In genomic region chr11:86468345-86468744, GRCm38 (mm10) we compare ENCODE assay signal across 15 mouse cellular contexts. TPM values are rescaled to one million over a fixed set of nuclear protein-coding genes. Genes with fewer than 3 reads are reported as not detected.
DNase-seq lines count a peak whose midpoint lies in the region; ATAC-seq and TF ChIP-seq lines count a peak whose summit lies in the region.
"Had no signal": no experiment of that assay in that cellular context is flagged by ENCODE, and none has a peak within 500 bp of the region (broad histone marks: within the 10 kb centered on the region; RNA-seq: fewer than 3 reads in every experiment).

No protein-coding gene starts in this region.

- TF ChIP-seq EP300 in liver, postnatal 0 days (IDR thresholded peaks at IDR 0.05; ENCODE audit: low read depth): no peak

- intact Hi-C loops in gastrocnemius, postnatal 36 days (cut with DNase I): no loop called here

- H3K9ac ChIP-seq in midbrain, postnatal 0 days (replicated peaks; ENCODE audit: low read length, poor library complexity, severe bottlenecking): no peak overlapping the region
- no peak overlapping the region for H3K9ac ChIP-seq in midbrain, embryonic 15.5 days
- H3K9ac ChIP-seq in liver, postnatal 0 days (replicated peaks): no peak overlapping the region
- no peak overlapping the region for H3K9ac ChIP-seq in intestine, embryonic 16.5 days (ENCODE audit: low read depth, low read length)
- H3K9ac ChIP-seq: limb, embryonic 15.5 days; midbrain, embryonic 13.5 days; neural tube, embryonic 12.5 days had no signal

- H3K27me3 ChIP-seq in midbrain, postnatal 0 days (ENCODE audit: insufficient read depth, low read length): no peaks in the 10 kb centered on the region
- no peaks in the 10 kb centered on the region for H3K27me3 ChIP-seq in midbrain, embryonic 15.5 days (replicated peaks)
- H3K27me3 ChIP-seq in liver, postnatal 0 days (ENCODE audit: insufficient read depth, low read length): no peaks in the 10 kb centered on the region
- no peaks in the 10 kb centered on the region for H3K27me3 ChIP-seq in intestine, embryonic 16.5 days (replicated peaks; ENCODE audit: control insufficient read depth, insufficient read depth, low read length)
- H3K27me3 ChIP-seq: limb, embryonic 15.5 days; neural tube, embryonic 12.5 days had no signal

- no peaks in the 10 kb centered on the region for H3K4me1 ChIP-seq in midbrain, postnatal 0 days (ENCODE audit: insufficient read depth, low read length)
- H3K4me1 ChIP-seq in midbrain, embryonic 15.5 days: peaks cover 9% of the 10 kb centered on the region; the same call in 1 of the 2 replicates
- H3K4me1 ChIP-seq in liver, postnatal 0 days (ENCODE audit: insufficient read depth): peaks cover 3% of the 10 kb centered on the region; the same call in 1 of the 2 replicates
- H3K4me1 ChIP-seq in intestine, embryonic 16.5 days (ENCODE audit: control insufficient read depth, insufficient read depth, low read length): peaks cover 9% of the 10 kb centered on the region; the same call in 1 of the 2 replicates
- H3K4me1 ChIP-seq: neural tube, embryonic 12.5 days had no signal

- no peak for TF ChIP-seq CTCF in midbrain, postnatal 0 days (IDR thresholded peaks at IDR 0.05)
- no peak for TF ChIP-seq CTCF in liver, postnatal 0 days (IDR thresholded peaks at IDR 0.05; ENCODE audit: low read depth)

- no peak overlapping the region for H3K27ac ChIP-seq in midbrain, postnatal 0 days (ENCODE audit: low read depth, low read length)
- H3K27ac ChIP-seq in midbrain, embryonic 15.5 days: no peak overlapping the region
- no peak overlapping the region for H3K27ac ChIP-seq in liver, postnatal 0 days (ENCODE audit: low read depth)
- H3K27ac ChIP-seq in intestine, embryonic 16.5 days (ENCODE audit: low read length): no peak overlapping the region
- H3K27ac ChIP-seq: limb, embryonic 15.5 days; midbrain, embryonic 13.5 days; neural tube, embryonic 12.5 days had no signal

- H3K36me3 ChIP-seq in midbrain, postnatal 0 days (ENCODE audit: insufficient read depth, low read length): no peaks in the 10 kb centered on the region
- H3K36me3 ChIP-seq in midbrain, embryonic 15.5 days (replicated peaks): no peaks in the 10 kb centered on the region
- H3K36me3 ChIP-seq in liver, postnatal 0 days (replicated peaks; ENCODE audit: insufficient read depth, low read length): no peaks in the 10 kb centered on the region
- H3K36me3 ChIP-seq in intestine, embryonic 16.5 days (ENCODE audit: control insufficient read depth, insufficient read depth, low read length): no peaks in the 10 kb centered on the region
- H3K36me3 ChIP-seq: G1E; limb, embryonic 15.5 days; midbrain, embryonic 13.5 days; neural tube, embryonic 12.5 days had no signal

- no peak overlapping the region for H3K4me2 ChIP-seq in midbrain, postnatal 0 days (ENCODE audit: low read depth, low read length, poor library complexity, severe bottlenecking)
- H3K4me2 ChIP-seq in midbrain, embryonic 15.5 days: no peak overlapping the region
- no peak overlapping the region for H3K4me2 ChIP-seq in liver, postnatal 0 days (ENCODE audit: low read depth, low read length)
- no peak overlapping the region for H3K4me2 ChIP-seq in intestine, embryonic 16.5 days (ENCODE audit: low read depth, low read length)
- H3K4me2 ChIP-seq: limb, embryonic 15.5 days; midbrain, embryonic 13.5 days; neural tube, embryonic 12.5 days had no signal

- no peaks in the 10 kb centered on the region for H3K9me3 ChIP-seq in midbrain, postnatal 0 days (ENCODE audit: low read length)
- no peaks in the 10 kb centered on the region for H3K9me3 ChIP-seq in midbrain, embryonic 15.5 days
- H3K9me3 ChIP-seq in liver, postnatal 0 days (ENCODE audit: low read length): no peaks in the 10 kb centered on the region
- no peaks in the 10 kb centered on the region for H3K9me3 ChIP-seq in intestine, embryonic 16.5 days (ENCODE audit: control insufficient read depth, low read length)
- H3K9me3 ChIP-seq: G1E; limb, embryonic 15.5 days; midbrain, embryonic 13.5 days; neural tube, embryonic 12.5 days had no signal

- peak; percentile 20 for DNase-seq in gastrocnemius, postnatal 10 days
- DNase-seq in gastrocnemius, postnatal 36 days: no peak
- DNase-seq in midbrain, postnatal 0 days (ENCODE audit: low spot score): peak; percentile 77
- peak; percentile 77 for DNase-seq in cerebellum, adult 9-11 months
- DNase-seq in liver, postnatal 0 days: no peak
- no peak for DNase-seq in ovary, postnatal 10 days (ENCODE audit: low spot score)
- DNase-seq: embryo, embryonic 11 days had no signal

- no peak overlapping the region for H3K4me3 ChIP-seq in midbrain, postnatal 0 days (ENCODE audit: low read depth, low read length)
- no peak overlapping the region for H3K4me3 ChIP-seq in midbrain, embryonic 15.5 days
- H3K4me3 ChIP-seq in liver, postnatal 0 days (ENCODE audit: low read depth, low read length): no peak overlapping the region
- H3K4me3 ChIP-seq in intestine, embryonic 16.5 days (ENCODE audit: low read length): no peak overlapping the region
- H3K4me3 ChIP-seq: erythroblast, embryonic 14.5 days; limb, embryonic 15.5 days; midbrain, embryonic 13.5 days; neural tube, embryonic 12.5 days had no signal

- no peak for ATAC-seq in midbrain, postnatal 0 days (ENCODE audit: low FRiP score)
- no peak for ATAC-seq in midbrain, embryonic 15.5 days (replicated peaks)
- no peak for ATAC-seq in liver, postnatal 0 days
- no peak for ATAC-seq in intestine, embryonic 16.5 days
- ATAC-seq: inflammation-experienced regulatory T-cells, adult 6 months; midbrain, embryonic 13.5 days had no signal

- 71% methylated on average over 8 of the region's 8 CpGs for WGBS in midbrain, postnatal 0 days
- 74% methylated on average over 8 of the region's 8 CpGs for WGBS in midbrain, embryonic 15.5 days
- 73% methylated on average over 8 of the region's 8 CpGs for WGBS in liver, postnatal 0 days (ENCODE audit: insufficient replicate concordance)
- 83% methylated on average over 8 of the region's 8 CpGs for WGBS in intestine, embryonic 16.5 days

RNA-seq across cellular contexts. Expression of gene Rnft1, which starts 16.1 kb away (rescaled TPM):
- 10 to 100 TPM; 43.5 to 55.6 TPM for total RNA-seq in gastrocnemius, postnatal 10 days (2021)
- total RNA-seq in gastrocnemius, postnatal 36 days (2021): 10 to 100 TPM; 39.5 to 42.6 TPM
- total RNA-seq in midbrain, postnatal 0 days (2014; rRNA removed): 6.2 and 9.3 TPM in 2 replicates
- 9.7 and 11.6 TPM in 2 replicates for polyA plus RNA-seq in midbrain, postnatal 0 days (2015; fragmentation: Nextera tagmentation; extraction: Ambion mirVana)
- 16.0 and 16.8 TPM in 2 replicates for polyA plus RNA-seq in midbrain, embryonic 15.5 days (2015; fragmentation: Nextera tagmentation; extraction: Ambion mirVana)
- 19.8 and 20.1 TPM in 2 replicates for polyA plus RNA-seq in liver, postnatal 0 days (2015; fragmentation: Nextera tagmentation; extraction: Ambion mirVana)
- 69.0 and 69.1 TPM in 2 replicates for polyA plus RNA-seq in intestine, embryonic 16.5 days (2015; fragmentation: Nextera tagmentation; extraction: Ambion mirVana)

Comparison
In these comparisons a context has a peak if more than half of its experiments do, and no peak if none do; other contexts are left out.
1. DNase-seq: peak in gastrocnemius, postnatal 10 days (single experiment), midbrain, postnatal 0 days (single experiment) and cerebellum, adult 9-11 months (single experiment); none in gastrocnemius, postnatal 36 days (0 of 2), liver, postnatal 0 days (single experiment) and ovary, postnatal 10 days (single experiment).